Mouse (Mus musculus) adrenal gland, postnatal 10 days (tissue): ENCODE results near the gene Map3k21. TPM values are rescaled to one million over a fixed set of nuclear protein-coding genes. Genes with fewer than 3 reads are reported as not detected.

Experiments used
- DNase-seq: peaks from one replicate; pipeline ENCODE4 v3.0.0; 2021; ENCODE audit warnings: mixed read lengths
- total RNA-seq, 2 experiments: library from RNA; stranded (reverse); gene quantifications; 2 replicates each; pipeline ENCODE4 v1.2.3; 2021

Gene Map3k21
- total RNA-seq, 2 experiments from 2014 or later = 1.1 TPM

DNA sequence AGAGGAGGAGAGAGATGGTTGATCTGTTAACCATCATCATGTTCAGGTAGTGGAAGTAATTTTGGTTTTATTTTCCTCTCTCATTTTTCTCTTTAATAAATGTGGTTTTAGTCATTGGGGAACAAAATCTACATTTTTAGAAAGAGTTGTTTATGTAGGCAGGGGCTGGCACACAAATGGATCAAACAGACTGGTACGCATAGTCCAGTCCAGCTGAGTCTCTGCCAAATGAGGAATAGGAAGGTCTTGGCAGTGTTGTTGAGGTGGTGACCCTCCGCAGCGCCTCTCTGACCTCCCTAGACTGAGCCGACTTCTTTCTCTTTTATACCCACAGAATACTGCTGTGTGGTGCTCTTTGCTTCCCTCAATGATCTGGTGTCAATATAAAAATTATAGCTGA lies 65.7 kb downstream of the Map3k21 start:
- DNase-seq = no peak

DNA sequence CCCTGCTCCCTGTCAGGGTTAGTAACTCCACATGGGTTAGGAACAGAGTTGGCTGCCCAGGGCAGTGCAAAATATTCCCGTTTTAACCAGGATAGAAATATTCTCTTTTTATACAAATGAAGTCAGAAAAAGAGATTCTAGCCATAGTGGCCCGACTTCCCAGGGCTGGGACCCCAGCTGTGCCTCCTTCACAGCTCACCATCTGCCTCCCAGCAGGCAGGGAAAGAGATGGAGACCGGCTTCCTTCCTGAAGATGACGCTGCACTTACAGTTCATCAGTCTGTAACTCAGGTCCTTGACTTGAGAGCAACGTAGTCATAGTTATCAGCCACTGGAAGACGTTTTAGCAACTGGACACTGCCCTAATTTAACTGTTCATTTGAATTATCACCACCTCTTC lies 70.6 kb downstream of the Map3k21 start:
- no peak for DNase-seq

DNA sequence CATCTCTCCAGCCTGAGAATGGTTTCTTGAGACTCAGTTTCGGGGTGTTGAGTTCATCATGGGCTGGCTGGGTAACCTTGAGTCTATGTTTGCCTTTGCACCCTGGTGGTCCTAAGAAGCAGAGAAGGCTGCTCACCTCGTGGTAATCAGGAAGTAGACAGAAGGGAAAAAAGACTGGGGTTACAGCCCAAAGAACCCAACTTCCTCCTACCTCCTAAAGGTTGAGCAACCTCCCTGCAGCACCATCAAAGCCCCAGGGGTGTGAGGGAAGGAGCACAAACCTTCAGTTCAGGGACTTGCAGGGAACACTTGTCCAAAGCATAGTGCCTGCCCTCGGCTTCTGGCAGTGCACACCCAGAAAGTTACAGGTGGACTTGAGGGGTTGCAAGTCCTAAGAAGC lies 73.3 kb downstream of the Map3k21 start:
- no peak for DNase-seq

DNA sequence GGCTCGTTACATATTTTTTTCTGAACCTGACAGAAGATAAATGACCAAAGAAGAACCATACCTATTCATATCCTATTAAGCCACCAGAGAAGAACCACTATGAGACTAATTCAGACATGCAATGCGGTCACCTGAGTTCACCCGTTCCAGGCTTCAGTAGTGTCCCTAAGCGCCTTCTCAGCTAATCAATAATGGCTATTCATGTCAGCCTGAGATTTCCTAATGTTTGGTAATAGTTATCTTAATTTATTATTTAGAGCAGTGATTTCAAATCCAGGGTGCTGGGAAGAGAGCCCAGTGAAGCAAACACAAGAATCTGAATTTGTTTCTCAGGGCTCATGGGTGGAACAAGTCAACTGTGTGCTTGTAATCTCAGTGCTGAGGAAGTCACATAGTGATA lies 73.9 kb downstream of the Map3k21 start:
- DNase-seq = no peak

DNA sequence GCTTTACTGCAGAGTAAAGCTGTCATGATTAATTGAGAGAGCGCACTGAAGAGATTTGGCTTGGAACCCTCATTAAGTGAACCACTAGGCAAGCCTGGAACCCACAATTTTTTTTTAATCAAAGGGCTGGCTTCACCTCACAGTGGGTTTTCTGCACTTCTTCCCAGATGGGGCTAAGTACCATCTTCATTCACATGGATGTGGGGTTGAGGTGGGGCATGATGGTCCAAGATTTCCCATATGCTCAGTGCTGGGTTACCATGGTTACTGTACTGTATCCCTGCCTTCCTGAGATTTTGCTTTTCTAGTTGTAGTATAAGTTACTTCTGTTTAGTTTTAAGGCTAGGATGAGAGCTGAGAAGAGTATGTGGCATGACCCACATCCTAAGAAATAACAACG lies 75.1 kb downstream of the Map3k21 start:
- DNase-seq = no peak

DNA sequence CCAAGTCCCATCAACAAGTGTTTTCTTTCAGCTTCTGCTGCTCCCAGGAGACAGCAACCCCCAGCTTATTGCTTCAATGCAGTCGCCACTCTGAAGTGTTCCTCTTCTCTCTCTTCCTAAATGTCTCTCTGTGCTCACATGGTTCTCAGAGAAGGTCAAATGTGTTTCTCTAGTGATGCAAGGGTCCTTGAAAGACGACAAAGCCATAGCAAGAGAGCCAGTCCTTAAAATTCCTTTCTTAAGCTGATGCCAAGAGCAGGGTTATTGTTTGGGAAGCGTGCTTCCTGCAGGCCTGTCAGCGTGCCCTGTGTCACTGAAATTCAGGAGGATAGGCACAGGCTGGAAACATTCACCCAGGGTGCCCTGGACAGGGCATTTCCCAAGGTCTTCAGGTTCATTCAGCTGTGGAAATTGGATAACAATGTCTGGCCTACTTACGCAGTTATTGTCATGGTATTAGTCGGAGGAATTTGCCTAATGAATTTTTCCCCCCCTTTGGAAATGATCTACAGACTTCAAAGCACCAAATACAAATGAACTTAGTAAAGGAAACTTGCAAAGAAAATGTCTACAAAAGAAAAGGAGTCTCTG lies 76.8 kb downstream of the Map3k21 start:
- DNase-seq = no peak

DNA sequence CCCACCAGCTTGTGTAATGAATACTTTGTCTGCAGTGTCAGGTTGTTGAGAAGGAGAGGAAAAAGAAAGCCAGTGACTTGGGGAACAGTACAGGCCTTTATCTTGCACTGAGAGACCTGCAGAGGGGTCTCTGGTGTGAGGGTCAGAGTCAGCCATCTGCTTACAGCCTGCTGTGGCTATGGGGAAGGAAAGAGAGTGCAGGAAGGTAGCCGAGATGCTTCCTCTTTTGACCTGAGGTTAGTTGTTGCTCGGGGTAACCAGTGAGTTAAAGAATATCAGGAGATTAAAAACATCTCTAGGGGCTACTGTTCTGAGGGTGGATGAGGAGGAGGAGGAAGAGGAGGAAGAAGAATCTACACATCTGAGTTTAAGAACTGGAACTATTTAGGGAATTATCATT lies 77.7 kb downstream of the Map3k21 start:
- no peak for DNase-seq

DNA sequence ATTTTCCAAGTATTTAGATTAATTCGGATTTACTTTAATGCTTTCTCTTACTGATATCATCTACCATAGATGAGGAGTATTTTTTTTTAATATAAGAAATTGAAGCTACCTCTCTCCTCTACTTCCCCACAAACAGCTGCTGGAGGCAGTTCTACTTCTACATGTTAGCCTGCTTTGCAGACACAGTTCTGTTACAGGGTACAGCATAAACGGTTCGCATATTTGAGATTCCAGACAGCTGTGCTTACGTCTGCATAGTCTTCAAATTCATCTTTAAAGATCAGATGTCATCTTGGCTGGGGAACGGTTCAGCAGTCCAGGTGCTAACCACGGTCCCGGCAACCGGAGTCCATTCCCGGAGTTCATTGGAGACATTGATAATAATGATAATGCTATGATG lies 83.4 kb downstream of the Map3k21 start:
- DNase-seq = no peak

DNA sequence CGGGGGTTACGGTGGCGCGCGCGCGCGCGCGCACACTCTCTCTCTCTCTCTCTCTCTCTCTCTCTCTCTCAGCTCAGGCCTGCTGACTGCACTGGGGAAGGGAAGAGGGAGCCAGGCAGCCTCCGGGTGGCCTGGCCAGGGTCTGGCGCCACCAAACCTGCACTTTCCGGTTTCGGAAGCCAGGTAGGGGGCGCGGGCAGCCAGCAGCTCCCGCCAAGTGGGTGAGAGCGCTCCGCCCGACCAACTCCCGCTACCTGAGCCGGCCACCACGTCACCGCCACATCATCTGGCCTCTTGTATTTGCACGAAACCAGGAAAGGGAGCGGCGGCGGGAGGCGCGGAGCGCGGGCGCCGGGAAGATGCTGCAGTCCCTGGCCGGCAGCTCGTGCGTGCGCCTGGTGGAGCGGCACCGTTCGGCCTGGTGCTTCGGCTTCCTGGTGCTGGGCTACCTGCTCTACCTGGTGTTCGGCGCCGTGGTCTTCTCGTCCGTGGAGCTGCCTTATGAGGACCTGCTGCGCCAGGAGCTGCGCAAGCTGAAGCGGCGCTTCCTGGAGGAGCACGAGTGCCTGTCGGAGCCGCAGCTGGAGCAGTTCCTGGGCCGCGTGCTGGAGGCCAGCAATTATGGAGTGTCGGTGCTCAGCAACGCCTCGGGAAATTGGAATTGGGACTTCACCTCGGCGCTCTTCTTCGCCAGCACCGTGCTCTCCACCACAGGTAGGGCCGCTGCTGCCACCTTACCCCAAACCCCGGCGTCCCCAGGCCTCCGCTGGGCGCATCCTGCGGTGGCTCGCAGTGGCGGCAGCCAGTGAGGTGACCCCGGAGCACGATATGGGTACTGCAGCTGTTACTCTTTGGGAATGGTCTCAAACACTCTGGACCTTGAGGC lies 85.1 kb downstream of the Map3k21 start, which contains the start of gene Kcnk1:
TSS of gene Kcnk1 (plus strand) at position 70 of the 886 bp plus-strand sequence.
- DNase-seq = peak; percentile 40

DNA sequence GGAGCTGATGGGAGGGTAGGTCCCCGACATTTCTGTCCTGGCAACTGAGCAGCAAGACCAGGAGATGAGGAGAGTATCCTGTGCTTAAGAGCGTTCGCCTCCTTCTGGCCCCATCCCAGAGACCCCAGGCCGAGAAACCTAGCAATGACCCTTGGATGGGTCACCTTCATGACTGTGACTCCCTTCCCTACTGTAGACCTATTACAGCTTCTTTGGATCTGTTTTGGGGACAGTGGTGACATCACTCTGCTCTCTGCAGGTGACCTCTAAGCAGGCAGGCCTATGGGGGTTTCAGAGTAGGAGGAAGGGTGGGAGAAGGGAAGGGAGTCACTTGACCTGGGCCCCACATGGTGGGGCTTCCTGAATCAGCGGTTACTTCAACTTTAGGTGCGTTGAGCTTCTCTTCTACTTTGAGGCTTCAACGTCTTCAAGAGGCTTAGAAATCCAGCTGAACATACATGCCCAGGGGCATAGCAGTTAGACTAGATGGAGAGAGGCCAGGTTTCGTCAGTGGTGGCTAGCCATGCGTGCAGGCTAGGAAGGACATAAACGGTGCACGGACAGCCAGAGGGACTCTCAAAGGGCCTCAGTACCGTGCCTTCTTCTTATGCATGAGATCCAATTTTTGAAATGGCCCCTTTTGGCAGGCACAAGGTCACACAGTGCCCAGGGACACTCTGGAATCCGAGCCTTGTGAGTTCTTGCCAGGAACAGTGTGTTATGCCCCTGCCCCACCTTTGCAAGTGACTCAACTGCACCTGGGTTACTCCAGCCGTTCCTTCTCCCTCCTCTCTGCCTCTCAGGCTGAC lies 86.0 kb downstream of the Map3k21 start:
- peak; percentile 6 for DNase-seq

DNA sequence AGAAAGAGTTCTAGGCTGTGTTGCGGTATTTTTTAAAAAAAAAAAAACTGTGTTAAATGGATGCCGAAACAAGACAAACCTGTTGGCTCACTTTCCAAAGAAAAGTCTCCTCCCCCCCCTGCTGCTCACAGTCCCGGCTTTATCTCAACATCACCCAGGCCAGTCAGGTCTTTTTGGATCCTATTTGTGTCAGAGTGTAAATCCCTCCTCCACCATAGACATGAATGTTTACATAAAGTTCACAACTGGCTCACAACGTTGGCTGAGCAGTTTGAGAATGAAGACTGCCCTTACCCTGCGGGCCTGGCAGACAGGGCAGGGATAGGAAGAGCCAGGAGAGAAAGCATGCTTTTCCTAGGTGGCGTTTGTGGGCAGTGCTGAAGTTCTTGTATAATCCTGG lies 86.7 kb downstream of the Map3k21 start:
- DNase-seq = no peak

Other genes starting within 250 kb of the Map3k21 start
- gene Map10, start 240.6 kb upstream of the Map3k21 start, total RNA-seq = 1 to 10 TPM; 3.4 to 3.5 TPM
- gene Ntpcr, start 180.5 kb upstream of the Map3k21 start, total RNA-seq = 10 to 100 TPM; 14.4 to 16.8 TPM
- under 1 TPM; 0.45 to 0.97 TPM for gene Pcnx2, start 12.1 kb upstream of the Map3k21 start, total RNA-seq
- 1 to 10 TPM in 1 of 2 experiments, under 1 TPM in 1; 1.00 to 1.1 TPM for gene Kcnk1, start 84.7 kb downstream of the Map3k21 start, total RNA-seq